Mouse (Mus musculus) gastrocnemius, postnatal 36 days (tissue): ENCODE data around the gene Gm17617. TPM values are rescaled to one million over a fixed set of nuclear protein-coding genes. Genes with fewer than 3 reads are reported as not detected.

Source experiments
- total RNA-seq, 2 experiments: library from RNA; stranded (reverse); gene quantifications; 2 replicates each; pipeline ENCODE4 v1.2.3; 2021

The Gm17617 gene
- total RNA-seq, 2 experiments from 2014 or later, result not detected

Other genes with a start within 250 kb of the Gm17617 start
- 1 to 10 TPM; 7.1 to 8.6 TPM for gene Unc5a, start 184.1 kb downstream of the Gm17617 start, total RNA-seq
- under 1 TPM; 0.18 to 0.74 TPM for gene Hk3, start 112.2 kb downstream of the Gm17617 start, total RNA-seq
- gene Uimc1, start 33.2 kb downstream of the Gm17617 start, total RNA-seq, result 10 to 100 TPM; 10.6 to 11.4 TPM
- gene Zfp346, start 28.2 kb downstream of the Gm17617 start, total RNA-seq, result 10 to 100 TPM; 10.1 to 11.8 TPM
- gene Fgfr4, start 19.1 kb upstream of the Gm17617 start, total RNA-seq, result 1 to 10 TPM; 2.3 to 2.9 TPM
- 10 to 100 TPM; 45.7 to 50.8 TPM for gene Nsd1, start 76.2 kb upstream of the Gm17617 start, total RNA-seq
- 10 to 100 TPM; 21.6 to 23.6 TPM for gene Prelid1, start 187.0 kb upstream of the Gm17617 start, total RNA-seq
- gene Rab24, start 188.4 kb upstream of the Gm17617 start, total RNA-seq, result 10 to 100 TPM; 27.0 to 30.9 TPM
- under 1 TPM; 0.38 to 0.54 TPM for gene Mxd3, start 196.3 kb upstream of the Gm17617 start, total RNA-seq
- gene Lman2, start 229.2 kb upstream of the Gm17617 start, total RNA-seq, result 10 to 100 TPM; 34.5 to 36.2 TPM
- gene Rgs14, start 236.2 kb upstream of the Gm17617 start, total RNA-seq, result under 1 TPM; 0.27 to 0.48 TPM